Mouse (Mus musculus): ENCODE measurements around the gene Cpxm2. TPM values are rescaled to one million over a fixed set of nuclear protein-coding genes. Genes with fewer than 3 reads are reported as not detected.
A peak's percentile ranks its signal among the peaks of the same experiment; 100 is the strongest.

Gene Cpxm2
- polyA plus RNA-seq, 1 experiment = 3.1 TPM

GRCm38 (mm10) chr7:132015193-132015592, 139.3 kb downstream of the Cpxm2 start:
- DNase-seq (ENCODE audit: low read depth) = no peak
- no peak for TF ChIP-seq CTCF (IDR thresholded peaks at IDR 0.05; ENCODE audit: borderline replicate concordance, extremely low read depth, insufficient read depth, insufficient read length)

GRCm38 (mm10) chr7:132013970-132014369, 140.6 kb downstream of the Cpxm2 start:
- no peak for DNase-seq (ENCODE audit: low read depth)
- no peak for TF ChIP-seq POLR2A (IDR thresholded peaks at IDR 0.05; ENCODE audit: borderline replicate concordance, extremely low read depth, insufficient read depth, insufficient read length, poor library complexity, severe bottlenecking)

- peak; percentile 93 for DNase-seq (ENCODE audit: low read depth)
- TF ChIP-seq CTCF (IDR thresholded peaks at IDR 0.05; ENCODE audit: borderline replicate concordance, extremely low read depth, insufficient read depth, insufficient read length) (no peak), POLR2A (IDR thresholded peaks at IDR 0.05; ENCODE audit: borderline replicate concordance, extremely low read depth, insufficient read depth, insufficient read length, poor library complexity, severe bottlenecking) (no peak)
These were observed 141.4 kb downstream of the Cpxm2 start for GRCm38 (mm10) chr7:132012969-132013679.

- no peak for DNase-seq (ENCODE audit: low read depth)
- no peak for TF ChIP-seq POLR2A (IDR thresholded peaks at IDR 0.05; ENCODE audit: borderline replicate concordance, extremely low read depth, insufficient read depth, insufficient read length, poor library complexity, severe bottlenecking)
- TF ChIP-seq CTCF (IDR thresholded peaks at IDR 0.05; ENCODE audit: borderline replicate concordance, extremely low read depth, insufficient read depth, insufficient read length) = no peak
These were observed 145.5 kb downstream of the Cpxm2 start for GRCm38 (mm10) chr7:132009002-132009401.

GRCm38 (mm10) chr7:132005996-132006696, 148.4 kb downstream of the Cpxm2 start:
- TF ChIP-seq POLR2A (IDR thresholded peaks at IDR 0.05; ENCODE audit: borderline replicate concordance, extremely low read depth, insufficient read depth, insufficient read length, poor library complexity, severe bottlenecking) (no peak), CTCF (IDR thresholded peaks at IDR 0.05; ENCODE audit: borderline replicate concordance, extremely low read depth, insufficient read depth, insufficient read length) (no peak)
- DNase-seq (ENCODE audit: low read depth) = peak; percentile 53

GRCm38 (mm10) chr7:131992873-131993272, 161.7 kb downstream of the Cpxm2 start:
- TF ChIP-seq POLR2A (IDR thresholded peaks at IDR 0.05; ENCODE audit: borderline replicate concordance, extremely low read depth, insufficient read depth, insufficient read length, poor library complexity, severe bottlenecking) (no peak), CTCF (IDR thresholded peaks at IDR 0.05; ENCODE audit: borderline replicate concordance, extremely low read depth, insufficient read depth, insufficient read length) (no peak)
- no peak for DNase-seq (ENCODE audit: low read depth)

- no peak for DNase-seq (ENCODE audit: low read depth)
- TF ChIP-seq POLR2A (IDR thresholded peaks at IDR 0.05; ENCODE audit: borderline replicate concordance, extremely low read depth, insufficient read depth, insufficient read length, poor library complexity, severe bottlenecking) (no peak), CTCF (IDR thresholded peaks at IDR 0.05; ENCODE audit: borderline replicate concordance, extremely low read depth, insufficient read depth, insufficient read length) (no peak)
These were observed 162.3 kb downstream of the Cpxm2 start for GRCm38 (mm10) chr7:131992226-131992625.

GRCm38 (mm10) chr7:131989056-131989455, 165.5 kb downstream of the Cpxm2 start:
- DNase-seq (ENCODE audit: low read depth) = no peak
- TF ChIP-seq CTCF (IDR thresholded peaks at IDR 0.05; ENCODE audit: borderline replicate concordance, extremely low read depth, insufficient read depth, insufficient read length) (no peak), POLR2A (IDR thresholded peaks at IDR 0.05; ENCODE audit: borderline replicate concordance, extremely low read depth, insufficient read depth, insufficient read length, poor library complexity, severe bottlenecking) (no peak)

Other genes starting within 250 kb of the Cpxm2 start
- 11.4 and 12.0 TPM in 2 replicates for gene Gpr26, start 188.3 kb downstream of the Cpxm2 start, polyA plus RNA-seq (2012; rRNA removed)
- 8.5 and 14.4 TPM in 2 replicates for gene Chst15, start 162.5 kb upstream of the Cpxm2 start, polyA plus RNA-seq (2012; rRNA removed)

All from brain, embryonic 14.5 days (tissue).